Mouse (Mus musculus) midbrain, embryonic 11.5 days (tissue): ENCODE measurements at regions not wholly inside any gene's neighbourhood (a gene's known extent, or its start where the extent isn't known, plus 50 kb on each side); places are given as distances from the start of the nearest gene placed in this dataset.

Experiments used
- ATAC-seq: fragments of 200-750 bp; cut with Nextera tagmentation; 2 replicates; pipeline ENCODE4 v1.8.0; 2017; ENCODE audit warnings: moderate TSS enrichment, moderate library complexity; ENCODE audit not compliant: low FRiP score
- DNase-seq: peaks from one replicate; pipeline ENCODE4 v3.0.0; 2015; ENCODE audit warnings: low spot score; ENCODE audit errors: missing footprints
- H3K27ac ChIP-seq: fragments of 300-500 bp; sonication (generic); 2 replicates; pipeline ENCODE4 v1.5.1; 2014; ENCODE audit warnings: low read depth, low read length
- H3K27me3 ChIP-seq: fragments of 300-500 bp; sonication (generic); 2 replicates; pipeline ENCODE4 v1.6.1; 2014; ENCODE audit warnings: mild to moderate bottlenecking, low read length, moderate library complexity, mixed read lengths; ENCODE audit not compliant: control insufficient read depth, insufficient read depth
- H3K36me3 ChIP-seq: fragments of 300-500 bp; sonication (generic); 2 replicates; pipeline ENCODE4 v1.6.1; 2014; ENCODE audit warnings: mild to moderate bottlenecking, low read length, moderate library complexity, mixed read lengths; ENCODE audit not compliant: control insufficient read depth, insufficient read depth
- H3K4me1 ChIP-seq: fragments of 300-500 bp; sonication (generic); 2 replicates; pipeline ENCODE4 v1.6.1; 2014; ENCODE audit warnings: low read length; ENCODE audit not compliant: control insufficient read depth, insufficient read depth
- H3K4me2 ChIP-seq: fragments of 300-500 bp; sonication (generic); 2 replicates; pipeline ENCODE4 v1.6.1; 2014; ENCODE audit warnings: mild to moderate bottlenecking, moderate library complexity
- H3K4me3 ChIP-seq: fragments of 300-500 bp; sonication (generic); 2 replicates; pipeline ENCODE4 v1.5.1; 2014; ENCODE audit warnings: low read depth, low read length
- H3K9ac ChIP-seq: fragments of 300-500 bp; sonication (generic); 2 replicates; pipeline ENCODE4 v1.6.1; 2014; ENCODE audit warnings: low read length
- H3K9me3 ChIP-seq: fragments of 300-500 bp; sonication (generic); 2 replicates; pipeline ENCODE4 v1.6.1; 2016; ENCODE audit warnings: low read length; ENCODE audit not compliant: control insufficient read depth
- WGBS: fragments of 180-500 bp; shearing (Covaris S2); extraction: QIAGEN DNeasy Blood & Tissue Kit; methylation state at CpG from one replicate; pipeline ENCODE4 v1.1.7; 2014; 5-methylcytosine and 5-hydroxymethylcytosine counted together

GRCm38 (mm10) chr14:46071244-46071643 lies 308.0 kb upstream of the Gm15217 start:
- Histone ChIP-seq H3K4me2 (no peak overlapping the region), H3K27me3 (no peaks in the 10 kb centered on the region), H3K27ac (no peak overlapping the region), H3K9ac (no peak overlapping the region), H3K4me3 (no peak overlapping the region), H3K36me3 (no peaks in the 10 kb centered on the region), H3K4me1 (no peaks in the 10 kb centered on the region), H3K9me3 (no peaks in the 10 kb centered on the region)
- ATAC-seq (no peak), DNase-seq (peak; percentile 12)
- WGBS: 89% methylated on average over 5 of the region's 5 CpGs

GRCm38 (mm10) chr14:46076738-46077137 lies 302.5 kb upstream of the Gm15217 start:
- Histone ChIP-seq H3K9me3 (no peaks in the 10 kb centered on the region), H3K9ac (no peak overlapping the region), H3K27ac (no peak overlapping the region), H3K36me3 (no peaks in the 10 kb centered on the region), H3K4me2 (no peak overlapping the region), H3K27me3 (no peaks in the 10 kb centered on the region), H3K4me1 (no peaks in the 10 kb centered on the region), H3K4me3 (no peak overlapping the region)
- DNase-seq (peak; percentile 28), ATAC-seq (no peak)
- 95% methylated on average over 2 of the region's 2 CpGs for WGBS

GRCm38 (mm10) chr14:46077406-46078131 lies 301.6 kb upstream of the Gm15217 start:
- Histone ChIP-seq H3K27ac (no peak overlapping the region), H3K4me2 (no peak overlapping the region), H3K36me3 (no peaks in the 10 kb centered on the region), H3K4me1 (no peaks in the 10 kb centered on the region), H3K4me3 (no peak overlapping the region), H3K9ac (no peak overlapping the region), H3K27me3 (no peaks in the 10 kb centered on the region), H3K9me3 (no peaks in the 10 kb centered on the region)
- no peak for ATAC-seq
- WGBS: 90% methylated on average over 11 of the region's 11 CpGs
- DNase-seq: peak; percentile 51

- Histone ChIP-seq H3K4me2 (no peak overlapping the region), H3K27me3 (no peaks in the 10 kb centered on the region), H3K4me3 (no peak overlapping the region), H3K9me3 (no peaks in the 10 kb centered on the region), H3K27ac (no peak overlapping the region), H3K4me1 (no peaks in the 10 kb centered on the region), H3K9ac (no peak overlapping the region), H3K36me3 (no peaks in the 10 kb centered on the region)
- peak; percentile 31 for DNase-seq
- 92% methylated on average over 5 of the region's 5 CpGs for WGBS
- ATAC-seq: no peak
These were observed 296.6 kb upstream of the Gm15217 start for GRCm38 (mm10) chr14:46082646-46083045.

GRCm38 (mm10) chr14:46088968-46089691 lies 290.1 kb upstream of the Gm15217 start:
- Histone ChIP-seq H3K36me3 (no peaks in the 10 kb centered on the region), H3K4me3 (no peak overlapping the region), H3K27ac (no peak overlapping the region), H3K4me2 (no peak overlapping the region), H3K27me3 (no peaks in the 10 kb centered on the region), H3K4me1 (no peaks in the 10 kb centered on the region), H3K9ac (no peak overlapping the region), H3K9me3 (no peaks in the 10 kb centered on the region)
- DNase-seq (peak; percentile 65), ATAC-seq (no peak)
- 88% methylated on average over 12 of the region's 12 CpGs for WGBS

- H3K27me3 ChIP-seq: no peaks in the 10 kb centered on the region
- H3K4me3 ChIP-seq: no peak overlapping the region
- no peaks in the 10 kb centered on the region for H3K9me3 ChIP-seq
- no peaks in the 10 kb centered on the region for H3K36me3 ChIP-seq
- DNase-seq (no peak), ATAC-seq (no peak)
- no peaks in the 10 kb centered on the region for H3K4me1 ChIP-seq
- no peak overlapping the region for H3K4me2 ChIP-seq
- H3K9ac ChIP-seq: no peak overlapping the region
- WGBS: 92% methylated on average over 3 of the region's 3 CpGs
- no peak overlapping the region for H3K27ac ChIP-seq
These were observed 263.3 kb upstream of the Gm15217 start for GRCm38 (mm10) chr14:46115950-46116349.

- Histone ChIP-seq H3K4me2 (no peak overlapping the region), H3K4me1 (no peaks in the 10 kb centered on the region), H3K36me3 (no peaks in the 10 kb centered on the region), H3K27ac (no peak overlapping the region), H3K9ac (no peak overlapping the region), H3K27me3 (no peaks in the 10 kb centered on the region), H3K4me3 (no peak overlapping the region), H3K9me3 (no peaks in the 10 kb centered on the region)
- ATAC-seq: no peak
- WGBS: 88% methylated on average over 1 of the region's 1 CpGs
- no peak for DNase-seq
These were observed 252.7 kb upstream of the Gm15217 start for GRCm38 (mm10) chr14:46126541-46126940.

GRCm38 (mm10) chr14:46129762-46130161 lies 249.5 kb upstream of the Gm15217 start:
- no peak overlapping the region for H3K4me2 ChIP-seq
- no peaks in the 10 kb centered on the region for H3K27me3 ChIP-seq
- no peaks in the 10 kb centered on the region for H3K9me3 ChIP-seq
- no peak for DNase-seq
- H3K4me3 ChIP-seq: no peak overlapping the region
- no peaks in the 10 kb centered on the region for H3K36me3 ChIP-seq
- ATAC-seq: no peak
- no peak overlapping the region for H3K27ac ChIP-seq
- no peaks in the 10 kb centered on the region for H3K4me1 ChIP-seq
- H3K9ac ChIP-seq: no peak overlapping the region
- 86% methylated on average over 3 of the region's 3 CpGs for WGBS

GRCm38 (mm10) chr14:46144175-46144574 lies 235.0 kb upstream of the Gm15217 start:
- no peaks in the 10 kb centered on the region for H3K4me1 ChIP-seq
- no peak overlapping the region for H3K27ac ChIP-seq
- H3K9me3 ChIP-seq: no peaks in the 10 kb centered on the region
- no peak overlapping the region for H3K4me3 ChIP-seq
- no peak overlapping the region for H3K4me2 ChIP-seq
- DNase-seq: no peak
- no peaks in the 10 kb centered on the region for H3K36me3 ChIP-seq
- ATAC-seq: no peak
- no peaks in the 10 kb centered on the region for H3K27me3 ChIP-seq
- H3K9ac ChIP-seq: no peak overlapping the region
- WGBS: 75% methylated on average over 4 of the region's 4 CpGs
